Mouse (Mus musculus) liver, adult 2 months (tissue): ENCODE measurements around the gene Prune1.

Source experiments
- CTCF ChIP-seq: fragments of 200-500 bp; IDR thresholded peaks from 2 replicates; pipeline ENCODE4 v1.5.1; 2011; ENCODE audit warnings: low read depth, low read length, control low read depth
- POLR2A ChIP-seq: fragments of 200-500 bp; IDR thresholded peaks from 2 replicates; pipeline ENCODE4 v1.6.1; 2011; ENCODE audit warnings: low read length, control low read depth; ENCODE audit not compliant: insufficient read depth; ENCODE audit errors: extremely low read depth

- TF ChIP-seq POLR2A (no peak), CTCF (no peak)
These were observed 63.3 kb downstream of the Prune1 start for GRCm38 (mm10) chr3:95218466-95219137.
